Mouse (Mus musculus): ENCODE measurements at regions not wholly inside any gene's neighbourhood (a gene's known extent, or its start where the extent isn't known, plus 50 kb on each side); places are given as distances from the start of the nearest gene placed in this dataset.

DNA sequence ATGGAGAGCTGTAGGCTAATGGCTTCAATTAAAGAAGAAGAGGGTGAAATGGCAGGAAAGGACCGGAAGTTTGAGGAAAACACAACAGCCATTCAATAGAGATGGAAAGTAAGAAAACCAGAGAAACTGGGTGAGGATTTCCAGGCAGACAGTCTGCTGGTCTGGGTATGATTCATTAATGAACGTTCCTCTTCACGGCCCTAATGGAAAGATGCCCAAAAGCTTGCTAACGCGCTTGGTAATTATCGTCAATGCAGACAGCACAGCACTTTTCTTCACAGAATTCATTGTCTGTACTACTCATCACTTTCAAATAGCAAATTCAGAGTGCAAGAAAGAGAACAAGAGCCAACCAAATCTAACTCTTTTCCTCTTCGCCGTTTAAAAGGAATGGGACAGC lies 60.3 kb downstream of the Ing2 start:
- Histone ChIP-seq H3K27me3 (replicated peaks) (no peaks in the 10 kb centered on the region), H3K4me1 (no peaks in the 10 kb centered on the region), H3K9me3 (peaks cover 9% of the 10 kb centered on the region; the same call in 1 of the 2 replicates), H3K27ac (replicated peaks) (no peak overlapping the region), H3K36me3 (no peaks in the 10 kb centered on the region), H3K4me3 (no peak overlapping the region), H3K9ac (no peak overlapping the region), H3K4me2 (no peak overlapping the region)
- 92% methylated on average over 8 of the region's 8 CpGs for WGBS
- no peak for ATAC-seq (ENCODE audit: extremely low read depth, insufficient number of reproducible peaks, low FRiP score, low TSS enrichment)

DNA sequence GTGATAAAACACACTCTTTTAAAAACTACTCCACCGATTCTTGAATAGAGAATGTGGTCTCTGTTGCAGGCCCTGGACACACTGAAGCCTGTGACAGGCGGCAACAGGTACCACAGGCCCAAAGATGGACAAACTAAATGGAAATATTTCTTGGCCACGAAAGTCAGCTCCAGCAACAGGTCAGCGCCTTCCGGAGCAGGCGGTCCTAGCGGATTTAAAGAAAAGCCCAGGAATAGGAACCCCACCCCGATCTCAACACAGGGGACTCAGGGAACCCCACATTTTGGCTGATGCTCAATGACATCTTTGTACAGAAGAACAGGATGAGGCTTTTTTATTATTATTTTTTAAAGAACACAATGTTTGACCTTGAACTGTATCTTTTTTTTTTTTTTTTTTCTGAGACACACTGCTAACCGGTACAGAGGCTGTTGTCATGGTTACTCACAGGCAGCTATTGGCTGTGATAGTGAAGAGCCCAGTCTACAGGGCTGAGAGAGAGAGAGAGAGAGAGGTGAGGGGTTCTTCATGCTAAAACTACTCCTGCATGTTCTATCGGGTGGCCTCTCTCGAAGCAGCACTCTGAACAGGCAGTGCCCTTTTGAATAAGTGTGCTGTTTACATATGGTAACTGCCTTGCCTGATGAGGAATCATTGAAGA lies 63.5 kb downstream of the Ing2 start:
- 77% methylated on average over 11 of the region's 11 CpGs for WGBS
- H3K9me3 ChIP-seq, result peaks cover under 1% of the 10 kb centered on the region; the same call in 1 of the 2 replicates
- ATAC-seq (ENCODE audit: extremely low read depth, insufficient number of reproducible peaks, low FRiP score, low TSS enrichment), result no peak
- H3K9ac ChIP-seq, result no peak overlapping the region
- H3K27me3 ChIP-seq (replicated peaks), result no peaks in the 10 kb centered on the region
- H3K4me2 ChIP-seq, result no peak overlapping the region
- H3K36me3 ChIP-seq, result no peaks in the 10 kb centered on the region
- no peak overlapping the region for H3K27ac ChIP-seq (replicated peaks)
- H3K4me3 ChIP-seq, result no peak overlapping the region
- no peaks in the 10 kb centered on the region for H3K4me1 ChIP-seq

DNA sequence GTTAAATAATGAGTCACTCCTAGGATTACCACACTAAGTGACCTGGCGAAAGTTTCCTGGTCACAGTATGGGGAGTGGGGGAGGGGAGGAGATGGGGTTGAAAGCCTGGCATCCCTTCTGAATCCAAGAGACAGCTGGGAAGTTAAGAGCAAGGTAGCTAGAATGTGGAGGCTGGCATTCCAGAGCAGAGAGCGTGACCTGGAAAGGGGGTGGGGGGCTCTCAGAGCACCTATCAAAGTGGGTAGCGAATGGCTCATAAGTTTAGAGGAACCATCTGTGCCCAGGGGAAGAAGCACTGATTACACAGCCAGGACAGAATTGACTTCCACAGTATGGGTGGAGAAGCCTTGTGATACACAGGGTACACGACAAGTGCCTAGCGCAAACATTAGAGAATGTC lies 65.4 kb downstream of the Ing2 start:
- no peak for ATAC-seq (ENCODE audit: extremely low read depth, insufficient number of reproducible peaks, low FRiP score, low TSS enrichment)
- H3K27me3 ChIP-seq (replicated peaks), result no peaks in the 10 kb centered on the region

DNA sequence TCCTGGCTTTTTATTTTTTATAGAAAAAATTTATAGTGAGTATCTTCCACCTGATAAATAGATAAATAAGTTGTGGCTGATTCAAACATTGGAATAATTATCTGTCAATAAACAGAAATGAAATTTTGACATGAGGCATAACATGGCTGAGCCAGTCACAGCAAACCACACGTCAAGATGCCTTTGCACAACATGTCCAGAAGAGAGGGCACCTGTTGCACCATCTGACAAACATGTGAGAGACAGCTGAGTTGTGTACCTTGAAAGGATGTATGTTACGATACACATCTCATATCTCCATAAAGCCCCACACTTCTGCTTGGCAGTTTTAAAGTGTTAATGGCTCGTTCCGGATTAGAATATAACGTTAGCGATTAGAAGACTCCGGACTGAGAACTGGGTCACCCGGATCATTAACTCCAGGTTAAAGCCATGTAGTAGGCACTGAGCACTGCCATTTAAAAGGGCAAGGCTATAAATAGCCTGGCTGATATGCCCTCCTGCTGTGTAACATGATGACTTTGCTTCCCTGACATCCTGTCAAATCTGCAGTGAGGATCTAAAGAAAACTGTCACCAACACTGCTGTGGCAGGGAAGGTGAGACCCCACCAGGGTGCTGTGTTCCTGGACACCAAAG lies 70.9 kb downstream of the Rwdd4a start:
- Histone ChIP-seq H3K27ac (replicated peaks) (no peak overlapping the region), H3K36me3 (no peaks in the 10 kb centered on the region)
- 58% methylated on average over 8 of the region's 8 CpGs for WGBS

More for the DNA sequence above, 65.4 kb downstream of the Ing2 start:
- H3K4me1 ChIP-seq, result peaks cover under 1% of the 10 kb centered on the region; the same call in 1 of the 2 replicates
- no peak overlapping the region for H3K27ac ChIP-seq (replicated peaks)
- no peak overlapping the region for H3K9ac ChIP-seq
- no peaks in the 10 kb centered on the region for H3K36me3 ChIP-seq
- WGBS, result 76% methylated on average over 5 of the region's 5 CpGs
- H3K4me3 ChIP-seq, result no peak overlapping the region
- no peaks in the 10 kb centered on the region for H3K9me3 ChIP-seq
- no peak overlapping the region for H3K4me2 ChIP-seq

More for the DNA sequence above, 70.9 kb downstream of the Rwdd4a start:
- no peaks in the 10 kb centered on the region for H3K9me3 ChIP-seq
- no peak for ATAC-seq (ENCODE audit: extremely low read depth, insufficient number of reproducible peaks, low FRiP score, low TSS enrichment)
- no peak overlapping the region for H3K4me3 ChIP-seq
- no peak overlapping the region for H3K9ac ChIP-seq
- peak overlapping the region; percentile 36 for H3K4me2 ChIP-seq
- H3K4me1 ChIP-seq, result peaks cover 8% of the 10 kb centered on the region
- H3K27me3 ChIP-seq (replicated peaks), result no peaks in the 10 kb centered on the region
